Mouse (Mus musculus) intestine, postnatal 0 days (tissue): ENCODE measurements at regions not wholly inside any gene's neighbourhood (a gene's known extent, or its start where the extent isn't known, plus 50 kb on each side); places are given as distances from the start of the nearest gene placed in this dataset. TPM values are rescaled to one million over a fixed set of nuclear protein-coding genes. Genes with fewer than 3 reads are reported as not detected.
"Not testable (repeated sequence)": the region's sequence is repeated elsewhere in the genome, so short reads cannot be mapped to it uniquely, and the experiment has no call there.

Source experiments
- ATAC-seq: fragments of 200-750 bp; cut with Nextera tagmentation; 2 replicates; pipeline ENCODE4 v1.8.0; 2017; ENCODE audit warnings: mild to moderate bottlenecking, moderate TSS enrichment, moderate library complexity
- H3K27ac ChIP-seq: fragments of 300-500 bp; sonication (generic); 2 replicates; pipeline ENCODE4 v1.5.1; 2014; ENCODE audit warnings: mild to moderate bottlenecking, low read depth, low read length, moderate library complexity
- H3K27me3 ChIP-seq: fragments of 300-500 bp; sonication (generic); replicated peaks from 2 replicates; pipeline ENCODE4 v1.6.1; 2014; ENCODE audit warnings: low read length, mixed read lengths; ENCODE audit not compliant: control insufficient read depth, insufficient read depth
- H3K36me3 ChIP-seq: fragments of 300-500 bp; sonication (generic); 2 replicates; pipeline ENCODE4 v1.6.1; 2014; ENCODE audit warnings: mild to moderate bottlenecking, moderate library complexity; ENCODE audit not compliant: control insufficient read depth, insufficient read depth
- H3K4me1 ChIP-seq: fragments of 300-500 bp; sonication (generic); replicated peaks from 2 replicates; pipeline ENCODE4 v1.6.1; 2014; ENCODE audit warnings: antibody characterized with exemption, low read length, mixed read lengths; ENCODE audit not compliant: control insufficient read depth, insufficient read depth
- H3K4me2 ChIP-seq: fragments of 300-500 bp; sonication (generic); replicated peaks from 2 replicates; pipeline ENCODE4 v1.6.1; 2014; ENCODE audit warnings: low read depth, mild to moderate bottlenecking, moderate library complexity
- H3K4me3 ChIP-seq: fragments of 300-500 bp; sonication (generic); 2 replicates; pipeline ENCODE4 v1.5.1; 2014; ENCODE audit warnings: low read depth, low read length
- H3K9ac ChIP-seq: fragments of 300-500 bp; sonication (generic); 2 replicates; pipeline ENCODE4 v1.6.1; 2014; ENCODE audit warnings: mild to moderate bottlenecking, low read depth, low read length
- H3K9me3 ChIP-seq: fragments of 300-500 bp; sonication (generic); 2 replicates; pipeline ENCODE4 v1.6.1; 2016; ENCODE audit warnings: mixed run types; ENCODE audit not compliant: control insufficient read depth
- CTCF ChIP-seq: sonication (generic); IDR thresholded peaks from 2 replicates; pipeline ENCODE4 v1.5.1; 2016; ENCODE audit warnings: low read depth, mild to moderate bottlenecking, control low read depth, antibody characterized with exemption, moderate library complexity
- WGBS: fragments of 180-500 bp; shearing (Covaris S2); extraction: QIAGEN DNeasy Blood & Tissue Kit; methylation state at CpG from one replicate; pipeline ENCODE4 v1.1.7; 2014; 5-methylcytosine and 5-hydroxymethylcytosine counted together
- microRNA-seq: library from miRNA; unstranded; fragments of <30 nt; microRNA quantifications from one replicate; pipeline ENCODE4, GENCODE M21; 2016

DNA sequence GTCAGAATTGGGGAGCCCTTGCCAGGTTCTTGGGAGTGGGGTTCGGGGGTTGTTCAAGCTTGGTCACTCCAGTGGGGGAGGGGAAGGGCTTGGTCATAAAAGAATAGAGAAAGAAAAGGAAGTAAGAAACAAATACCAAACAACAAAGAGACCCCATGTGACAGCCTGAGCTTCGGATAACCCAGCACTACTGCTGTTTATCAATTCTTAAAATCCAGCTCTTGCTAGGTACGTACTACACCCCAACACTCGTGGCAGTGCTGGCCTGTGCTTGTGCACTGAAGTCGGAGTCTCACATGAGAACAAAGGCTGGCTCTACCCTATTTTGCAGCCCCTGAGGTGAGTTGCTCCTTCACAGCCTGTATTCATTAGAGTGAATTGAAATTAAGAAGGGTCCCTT, 60.5 kb upstream of the Max start:
- H3K4me2 ChIP-seq, result no peak overlapping the region
- no peaks in the 10 kb centered on the region for H3K4me1 ChIP-seq
- no peak for ATAC-seq
- no peak overlapping the region for H3K9ac ChIP-seq
- 75% methylated on average over 5 of the region's 5 CpGs for WGBS
- no peak overlapping the region for H3K27ac ChIP-seq
- H3K9me3 ChIP-seq, result no peaks in the 10 kb centered on the region
- H3K4me3 ChIP-seq, result no peak overlapping the region
- no peak for TF ChIP-seq CTCF
- no peaks in the 10 kb centered on the region for H3K36me3 ChIP-seq
- peaks cover 5% of the 10 kb centered on the region; the same call in 1 of the 2 replicates for H3K27me3 ChIP-seq

DNA sequence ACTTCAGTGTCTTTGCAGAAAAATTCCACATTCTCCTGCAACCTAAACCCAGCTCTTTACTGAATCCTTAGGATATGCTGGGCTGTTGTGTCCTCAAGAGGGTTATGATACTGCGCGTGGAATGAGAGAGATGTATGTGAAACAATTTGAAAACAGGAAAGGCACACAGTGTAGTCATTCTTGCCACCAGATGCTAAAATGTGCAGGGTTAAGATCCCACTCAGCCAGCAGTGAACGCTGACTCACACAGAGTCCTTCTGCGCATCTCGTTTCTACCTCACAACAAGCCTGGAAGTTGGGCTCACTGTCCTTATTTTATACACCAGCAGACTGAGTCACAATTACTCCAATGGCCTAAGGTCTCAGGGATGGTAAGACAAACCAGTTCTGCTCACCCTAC, 59.9 kb upstream of the Max start:
- no peak for TF ChIP-seq CTCF
- Histone ChIP-seq H3K9me3 (no peaks in the 10 kb centered on the region), H3K9ac (no peak overlapping the region), H3K27me3 (peaks cover 5% of the 10 kb centered on the region; the same call in 1 of the 2 replicates), H3K4me3 (no peak overlapping the region), H3K27ac (no peak overlapping the region), H3K4me1 (no peaks in the 10 kb centered on the region), H3K4me2 (no peak overlapping the region), H3K36me3 (no peaks in the 10 kb centered on the region)
- 84% methylated on average over 5 of the region's 5 CpGs for WGBS
- ATAC-seq, result no peak

DNA sequence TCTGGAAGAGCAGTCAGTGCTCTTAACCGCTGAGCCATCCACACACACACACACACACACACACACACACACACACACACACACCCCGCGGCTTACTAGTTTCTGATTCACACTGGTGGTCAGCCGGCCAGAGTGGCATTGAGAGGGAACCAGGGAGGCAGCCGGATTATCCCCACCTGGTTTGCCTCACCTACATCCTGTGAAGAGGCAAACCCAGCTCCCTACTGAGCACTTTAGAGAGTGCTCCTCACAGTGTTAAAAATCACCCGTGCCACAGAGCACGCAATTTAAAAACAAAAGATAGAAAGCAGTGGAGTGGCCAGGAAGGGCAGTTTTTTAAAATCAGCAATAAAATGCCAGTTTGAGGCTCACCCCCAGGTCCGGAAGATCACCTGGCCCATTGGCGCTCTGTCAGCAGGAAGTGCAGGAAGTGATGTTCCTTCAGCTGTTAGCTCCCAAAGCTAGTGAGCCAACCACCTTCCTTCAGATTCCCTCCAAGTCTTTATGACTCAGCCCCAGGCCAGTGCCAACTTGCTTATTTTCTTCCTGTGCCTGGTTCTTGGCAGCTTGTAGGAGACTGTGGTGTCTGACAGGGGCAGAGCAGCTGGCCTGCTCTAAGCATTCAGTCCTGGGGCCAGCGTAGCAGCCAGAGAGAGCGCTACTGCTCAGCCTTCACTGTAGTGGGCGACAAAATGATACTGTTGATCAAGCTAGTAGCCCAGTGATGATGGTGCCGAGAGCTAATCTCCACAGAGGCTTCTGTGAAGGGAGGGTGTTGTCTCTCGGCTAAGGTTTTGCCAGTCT, 57.9 kb upstream of the Max start:
- TF ChIP-seq CTCF, result no peak
- no peak for ATAC-seq
- WGBS, result 55% methylated on average over 14 of the region's 14 CpGs

GRCm38 (mm10) chr12:77019148-77019547, 57.1 kb upstream of the Max start:
- not testable (repeated sequence) for H3K27ac ChIP-seq, H3K4me3 ChIP-seq, H3K36me3 ChIP-seq, ATAC-seq, H3K4me2 ChIP-seq, H3K27me3 ChIP-seq, H3K9ac ChIP-seq, H3K9me3 ChIP-seq, H3K4me1 ChIP-seq
- 25% methylated on average over 2 of the region's 2 CpGs for WGBS

More for the DNA sequence above, 57.9 kb upstream of the Max start:
- Histone ChIP-seq H3K4me1 (no peaks in the 10 kb centered on the region), H3K4me2 (no peak overlapping the region), H3K9me3 (no peaks in the 10 kb centered on the region), H3K4me3 (no peak overlapping the region), H3K27ac (no peak overlapping the region), H3K36me3 (no peaks in the 10 kb centered on the region), H3K27me3 (peaks cover 5% of the 10 kb centered on the region; the same call in 1 of the 2 replicates), H3K9ac (no peak overlapping the region)

GRCm38 (mm10) chr12:77018373-77018772, 56.4 kb upstream of the Max start:
- Histone ChIP-seq H3K4me2 (no peak overlapping the region), H3K9ac (no peak overlapping the region), H3K36me3 (no peaks in the 10 kb centered on the region), H3K27ac (no peak overlapping the region), H3K9me3 (no peaks in the 10 kb centered on the region), H3K4me1 (no peaks in the 10 kb centered on the region), H3K27me3 (peaks cover 5% of the 10 kb centered on the region; the same call in 1 of the 2 replicates), H3K4me3 (no peak overlapping the region)
- ATAC-seq, result no peak
- TF ChIP-seq CTCF, result no peak
- 68% methylated on average over 6 of the region's 6 CpGs for WGBS

DNA sequence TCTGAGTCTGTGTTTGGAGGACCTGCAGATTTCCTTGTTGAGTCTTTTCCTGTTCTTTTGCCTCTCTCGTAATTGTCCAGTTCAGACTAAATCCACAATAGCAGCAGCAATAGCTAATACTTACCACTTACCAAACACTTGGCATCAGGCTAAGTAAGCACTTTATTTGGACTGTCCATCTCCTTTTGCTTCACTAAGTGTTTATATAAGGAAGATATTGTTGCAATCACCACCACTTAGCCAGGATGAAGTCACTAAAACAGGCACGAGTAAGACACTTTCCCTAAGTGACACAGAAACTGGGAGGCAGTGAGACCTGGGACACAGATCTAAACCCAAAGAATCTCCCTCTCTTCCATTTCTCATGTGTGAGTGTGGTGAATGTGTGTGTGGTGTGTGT, 52.9 kb upstream of the Max start:
- Histone ChIP-seq H3K36me3 (no peaks in the 10 kb centered on the region), H3K27me3 (0 out of 2 replicates have a peak, but pooled peaks cover 2% of the 10 kb centered on the region), H3K4me3 (no peak overlapping the region), H3K9me3 (no peaks in the 10 kb centered on the region), H3K4me2 (no peak overlapping the region), H3K27ac (no peak overlapping the region), H3K9ac (no peak overlapping the region), H3K4me1 (no peaks in the 10 kb centered on the region)
- TF ChIP-seq CTCF, result no peak
- no peak for ATAC-seq
- 62% methylated on average over 2 of the region's 2 CpGs for WGBS

Small RNA genes in the stretch of these regions (microRNA-seq; reads per million reads assigned to microRNA genes)
- gene Gm22696, result not detected
